Mouse (Mus musculus) limb, embryonic 11.5 days (tissue): ENCODE measurements at regions not wholly inside any gene's neighbourhood (a gene's known extent, or its start where the extent isn't known, plus 50 kb on each side); places are given as distances from the start of the nearest gene placed in this dataset.

Experiments used
- ATAC-seq: fragments of 200-750 bp; cut with Nextera tagmentation; 2 replicates; pipeline ENCODE4 v1.8.0; 2017; ENCODE audit warnings: low read depth; ENCODE audit not compliant: insufficient number of reproducible peaks, low FRiP score, low TSS enrichment
- DNase-seq: peaks from one replicate; pipeline ENCODE4 v3.0.0-alpha.2; 2015; ENCODE audit warnings: low spot score
- H3K27ac ChIP-seq: fragments of 300-500 bp; sonication (generic); replicated peaks from 2 replicates; pipeline ENCODE4 v1.5.1; 2014; ENCODE audit warnings: low read depth, mild to moderate bottlenecking, low read length
- H3K27me3 ChIP-seq: fragments of 300-500 bp; sonication (generic); 2 replicates; pipeline ENCODE4 v1.6.1; 2014; ENCODE audit warnings: mild to moderate bottlenecking, low read length, mixed read lengths; ENCODE audit not compliant: control insufficient read depth, insufficient read depth
- H3K36me3 ChIP-seq: fragments of 300-500 bp; sonication (generic); 2 replicates; pipeline ENCODE4 v1.6.1; 2014; ENCODE audit warnings: mild to moderate bottlenecking, low read length, moderate library complexity, mixed read lengths; ENCODE audit not compliant: control insufficient read depth, insufficient read depth
- H3K4me1 ChIP-seq: fragments of 300-500 bp; sonication (generic); 2 replicates; pipeline ENCODE4 v1.6.1; 2014; ENCODE audit warnings: low read length, mixed read lengths; ENCODE audit not compliant: control insufficient read depth, insufficient read depth
- H3K4me2 ChIP-seq: fragments of 300-500 bp; sonication (generic); 2 replicates; pipeline ENCODE4 v1.6.1; 2014; ENCODE audit warnings: low read depth, mild to moderate bottlenecking, moderate library complexity; ENCODE audit not compliant: severe bottlenecking
- H3K4me3 ChIP-seq: fragments of 300-500 bp; sonication (generic); 2 replicates; pipeline ENCODE4 v1.5.1; 2014; ENCODE audit warnings: low read depth, low read length
- H3K9ac ChIP-seq: fragments of 300-500 bp; sonication (generic); 2 replicates; pipeline ENCODE4 v1.6.1; 2014; ENCODE audit warnings: mild to moderate bottlenecking, low read length
- H3K9me3 ChIP-seq: fragments of 300-500 bp; sonication (generic); 2 replicates; pipeline ENCODE4 v1.6.1; 2016; ENCODE audit warnings: low read length; ENCODE audit not compliant: control insufficient read depth
- WGBS: fragments of 180-500 bp; shearing (Covaris S2); extraction: QIAGEN DNeasy Blood & Tissue Kit; methylation state at CpG from one replicate; pipeline ENCODE4 v1.1.7; 2014; 5-methylcytosine and 5-hydroxymethylcytosine counted together

- WGBS = 46% methylated on average over 5 of the region's 5 CpGs
- ATAC-seq = no peak
- no peak overlapping the region for H3K27ac ChIP-seq
Measured at GRCm38 (mm10) chr6:147329201-147329600, 65.2 kb upstream of the Pthlh start.

GRCm38 (mm10) chr6:147324336-147324735 lies 60.4 kb upstream of the Pthlh start:
- H3K4me3 ChIP-seq = no peak overlapping the region
- no peaks in the 10 kb centered on the region for H3K4me1 ChIP-seq
- H3K9me3 ChIP-seq = no peaks in the 10 kb centered on the region
- H3K4me2 ChIP-seq = no peak overlapping the region
- DNase-seq (no peak), ATAC-seq (no peak)
- 85% methylated on average over 2 of the region's 2 CpGs for WGBS
- H3K36me3 ChIP-seq = no peaks in the 10 kb centered on the region
- no peak overlapping the region for H3K27ac ChIP-seq
- no peak overlapping the region for H3K9ac ChIP-seq
- no peaks in the 10 kb centered on the region for H3K27me3 ChIP-seq

More at GRCm38 (mm10) chr6:147329201-147329600, 65.2 kb upstream of the Pthlh start:
- H3K9me3 ChIP-seq = no peaks in the 10 kb centered on the region
- no peak overlapping the region for H3K9ac ChIP-seq
- no peaks in the 10 kb centered on the region for H3K4me1 ChIP-seq
- no peak overlapping the region for H3K4me3 ChIP-seq
- DNase-seq = no peak
- H3K36me3 ChIP-seq = no peaks in the 10 kb centered on the region
- no peaks in the 10 kb centered on the region for H3K27me3 ChIP-seq
- H3K4me2 ChIP-seq = no peak overlapping the region

GRCm38 (mm10) chr6:147318106-147318505 lies 54.1 kb upstream of the Pthlh start:
- no peak for DNase-seq
- Histone ChIP-seq H3K4me3 (no peak overlapping the region), H3K4me2 (no peak overlapping the region), H3K9me3 (no peaks in the 10 kb centered on the region), H3K27me3 (no peaks in the 10 kb centered on the region), H3K4me1 (no peaks in the 10 kb centered on the region), H3K9ac (no peak overlapping the region), H3K36me3 (no peaks in the 10 kb centered on the region), H3K27ac (no peak overlapping the region)
- 100% methylated on average over 2 of the region's 2 CpGs for WGBS
- ATAC-seq = no peak

- Histone ChIP-seq H3K4me2 (no peak overlapping the region), H3K27ac (no peak overlapping the region), H3K9ac (no peak overlapping the region), H3K27me3 (no peaks in the 10 kb centered on the region), H3K36me3 (no peaks in the 10 kb centered on the region), H3K9me3 (no peaks in the 10 kb centered on the region), H3K4me1 (no peaks in the 10 kb centered on the region), H3K4me3 (no peak overlapping the region)
- DNase-seq (no peak), ATAC-seq (no peak)
- 84% methylated on average over 11 of the region's 11 CpGs for WGBS
Measured at GRCm38 (mm10) chr6:147316702-147317468, 52.9 kb upstream of the Pthlh start.

- Histone ChIP-seq H3K4me3 (no peak overlapping the region), H3K4me1 (no peaks in the 10 kb centered on the region), H3K27me3 (no peaks in the 10 kb centered on the region), H3K27ac (no peak overlapping the region), H3K4me2 (no peak overlapping the region), H3K36me3 (no peaks in the 10 kb centered on the region), H3K9ac (no peak overlapping the region), H3K9me3 (no peaks in the 10 kb centered on the region)
- ATAC-seq = no peak
- WGBS = 85% methylated on average over 3 of the region's 3 CpGs
- DNase-seq = no peak
Measured at GRCm38 (mm10) chr6:147316140-147316539, 52.2 kb upstream of the Pthlh start.

GRCm38 (mm10) chr6:147315207-147315606 lies 51.2 kb upstream of the Pthlh start:
- no peaks in the 10 kb centered on the region for H3K9me3 ChIP-seq
- H3K4me3 ChIP-seq = no peak overlapping the region
- no peak for DNase-seq
- no peak overlapping the region for H3K27ac ChIP-seq
- H3K4me2 ChIP-seq = no peak overlapping the region
- no peak overlapping the region for H3K9ac ChIP-seq
- H3K4me1 ChIP-seq = no peaks in the 10 kb centered on the region
- ATAC-seq = no peak
- no peaks in the 10 kb centered on the region for H3K36me3 ChIP-seq
- no peaks in the 10 kb centered on the region for H3K27me3 ChIP-seq
- WGBS = 93% methylated on average over 5 of the region's 5 CpGs
